Mouse (Mus musculus): ENCODE results near the gene Ogdh.
"Not testable (repeated sequence)": the region's sequence is repeated elsewhere in the genome, so short reads cannot be mapped to it uniquely, and the experiment has no call there.

Gene Ogdh

DNA sequence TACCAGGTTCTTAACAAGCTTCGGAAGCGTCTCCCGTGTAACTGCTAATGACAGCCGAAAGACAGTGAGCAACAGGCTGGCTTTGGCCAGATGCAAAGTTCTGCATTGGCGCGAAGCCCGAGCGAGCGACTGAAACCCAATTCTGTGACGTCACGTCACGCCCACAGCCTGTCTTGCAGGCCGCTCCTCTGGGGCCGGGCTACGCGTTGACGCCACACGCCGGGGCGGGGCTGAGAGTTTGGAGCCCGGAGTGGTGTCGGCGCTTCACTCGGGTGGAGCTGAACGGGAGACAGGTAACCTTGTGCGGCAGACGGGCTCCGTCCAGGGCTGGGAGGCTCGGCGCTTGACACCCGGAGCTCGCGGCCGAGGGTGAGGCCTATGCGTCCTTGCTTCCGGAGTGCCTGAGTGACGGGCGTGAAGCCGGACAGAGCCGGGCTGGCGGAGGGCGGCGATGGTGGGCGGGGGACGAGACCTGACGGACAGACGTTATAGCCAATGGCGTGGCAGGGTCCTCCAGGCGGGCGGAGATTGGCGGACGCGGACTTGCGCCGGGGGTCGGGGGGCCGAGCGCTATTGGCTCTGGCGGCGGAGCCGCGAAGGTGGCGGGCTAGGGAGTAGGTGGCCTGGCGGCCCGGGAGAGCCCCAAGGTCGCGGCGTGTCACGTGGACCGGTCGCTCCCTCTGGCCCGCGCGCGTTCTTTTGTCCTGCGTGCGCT, at the start of gene Ogdh:
Gene Ogdh (plus strand): TSS at position 233 of the 715 bp plus-strand sequence.
- peak; percentile 94 for DNase-seq (ENCODE audit: low read depth, low spot score)

DNA sequence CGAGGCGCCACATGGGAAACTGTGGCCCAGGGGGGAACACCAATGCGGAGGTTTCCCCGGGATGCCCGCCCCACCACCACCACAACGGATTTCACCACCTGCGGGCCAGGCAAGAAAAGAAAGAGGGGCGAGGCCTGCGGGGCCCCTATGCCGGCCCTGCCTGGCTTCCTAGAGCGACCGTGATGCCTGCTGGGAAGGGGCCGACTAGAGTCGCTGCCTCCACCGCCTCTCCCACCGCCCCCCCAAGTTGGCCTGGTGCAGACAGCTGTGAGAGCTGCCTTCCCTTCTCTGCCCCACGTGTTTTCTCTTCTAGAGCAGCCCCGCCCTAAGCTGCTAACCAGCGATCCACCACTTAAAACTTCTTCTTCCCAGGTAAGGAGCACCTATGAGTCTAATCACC, 46.7 kb upstream of the Ogdh start:
- DNase-seq (ENCODE audit: low read depth, low spot score): no peak

DNA sequence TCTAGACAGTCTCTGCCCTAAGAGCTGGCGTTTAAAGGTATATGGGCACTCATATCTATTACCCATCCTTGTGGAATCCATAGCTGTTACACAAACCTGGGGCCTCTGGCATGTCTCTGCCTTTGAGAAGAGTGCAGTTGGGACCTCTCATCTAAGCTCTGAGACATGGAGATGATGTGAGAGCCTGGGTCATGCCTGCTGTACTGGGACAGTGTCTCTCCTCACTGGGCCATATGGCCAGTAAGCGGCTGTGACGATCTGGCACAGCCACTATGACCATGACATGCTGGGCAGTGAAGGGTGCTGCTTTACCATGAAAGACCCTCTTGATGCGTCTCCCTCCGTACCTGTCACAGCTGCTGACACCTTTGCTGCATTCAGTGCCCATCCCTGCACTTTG, 39.2 kb upstream of the Ogdh start:
- no peak for DNase-seq (ENCODE audit: low read depth, low spot score)

GRCm38 (mm10) chr11:6252824-6253223, 38.6 kb upstream of the Ogdh start:
- no peak for DNase-seq (ENCODE audit: low read depth, low spot score)

DNA sequence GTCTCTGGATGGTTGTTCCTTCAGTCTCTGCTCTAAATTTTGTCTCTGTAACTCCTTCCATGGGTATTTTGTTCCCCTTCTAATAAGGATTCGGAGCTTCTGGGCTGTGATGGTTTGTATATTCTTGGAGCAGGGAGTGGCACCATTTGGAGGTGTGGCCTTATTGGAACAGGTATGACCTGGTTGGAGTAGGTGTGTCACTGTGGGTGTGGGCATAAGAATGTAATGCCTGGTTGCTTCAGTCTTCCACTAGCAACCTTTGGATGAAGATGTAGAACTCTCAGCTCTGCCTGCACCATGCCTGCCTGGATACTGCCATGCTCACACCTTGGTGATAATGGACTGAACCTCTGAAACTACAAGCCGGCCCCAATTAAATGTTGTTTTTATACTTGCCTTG, 36.8 kb upstream of the Ogdh start:
- DNase-seq (ENCODE audit: low read depth, low spot score): not testable (repeated sequence)

DNA sequence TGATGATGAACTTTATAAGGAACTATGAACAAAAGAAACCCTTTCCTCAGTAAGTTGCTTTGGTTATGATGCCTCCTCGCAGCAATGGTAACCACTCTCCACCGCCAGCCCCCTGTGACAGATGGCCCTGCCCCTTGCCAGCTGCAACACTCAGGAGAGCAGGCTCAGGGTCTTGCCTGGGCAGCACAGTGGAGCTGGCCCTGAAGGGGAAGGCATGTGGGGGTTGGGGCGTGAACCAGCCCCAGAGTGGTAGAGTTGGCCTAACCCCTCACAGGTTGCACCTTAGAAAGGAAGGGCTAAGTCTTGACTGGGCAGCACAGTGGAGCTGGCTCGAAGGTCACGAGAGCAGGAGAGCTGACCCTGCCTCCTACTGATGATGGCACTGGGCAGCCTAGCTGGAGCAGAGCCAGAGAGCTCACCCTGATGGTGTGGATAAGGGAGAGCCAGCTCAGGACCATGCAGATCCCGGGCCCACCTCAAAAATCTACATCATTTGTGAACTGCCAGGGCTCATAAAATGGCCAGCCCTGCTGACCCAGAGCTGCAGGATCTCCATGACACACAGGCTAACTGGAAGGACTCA, 34.9 kb upstream of the Ogdh start:
- no peak for DNase-seq (ENCODE audit: low read depth, low spot score)

DNA sequence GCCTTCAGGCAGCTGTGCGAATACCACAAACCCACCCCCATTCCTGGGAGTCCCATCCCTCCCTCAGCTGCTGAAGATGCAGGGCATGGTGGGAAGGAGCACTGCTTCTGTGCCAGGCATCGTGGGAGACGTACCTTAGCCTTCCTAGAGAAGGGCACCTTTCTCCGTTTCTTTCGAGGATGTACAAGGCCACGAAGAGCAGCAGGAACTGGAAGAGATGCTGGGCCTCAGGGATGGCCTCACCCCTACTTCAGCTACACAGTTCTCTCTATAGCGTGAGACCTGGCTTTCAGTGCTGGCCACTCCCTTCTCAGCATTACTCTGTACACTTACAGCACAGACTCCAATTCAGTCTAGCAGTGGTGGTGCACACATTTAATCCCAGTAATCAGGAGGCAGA, 32.0 kb upstream of the Ogdh start:
- no peak for DNase-seq (ENCODE audit: low read depth, low spot score)

- no peak for DNase-seq (ENCODE audit: low read depth, low spot score)
Observed at GRCm38 (mm10) chr11:6261434-6262082, 29.9 kb upstream of the Ogdh start.

DNA sequence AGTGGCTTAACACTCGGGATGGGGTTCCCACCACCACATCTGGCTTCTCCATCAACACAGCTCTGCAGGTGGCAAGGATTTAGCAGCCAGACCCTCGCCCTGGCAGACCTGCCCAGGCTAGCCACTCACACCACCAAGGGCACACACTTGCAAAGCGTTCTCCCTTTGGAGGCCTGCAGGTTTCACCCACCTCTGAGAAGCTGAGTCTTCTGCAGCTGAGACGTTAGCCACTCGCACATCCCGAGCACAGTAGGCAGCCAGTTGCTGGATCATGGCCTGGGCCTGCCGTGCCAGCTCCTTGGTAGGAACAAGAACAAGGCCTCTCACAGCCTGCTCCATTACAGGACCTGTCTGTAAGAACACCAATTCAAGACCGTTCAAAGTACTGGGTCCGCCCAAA, 24.8 kb upstream of the Ogdh start:
- no peak for DNase-seq (ENCODE audit: low read depth, low spot score)

- DNase-seq (ENCODE audit: low read depth, low spot score): peak; percentile 91
Observed at GRCm38 (mm10) chr11:6267320-6268254, 23.8 kb upstream of the Ogdh start, which contains the start of gene Ddx56. TSS of gene Ddx56 (minus strand) at chr11:6267772.

DNA sequence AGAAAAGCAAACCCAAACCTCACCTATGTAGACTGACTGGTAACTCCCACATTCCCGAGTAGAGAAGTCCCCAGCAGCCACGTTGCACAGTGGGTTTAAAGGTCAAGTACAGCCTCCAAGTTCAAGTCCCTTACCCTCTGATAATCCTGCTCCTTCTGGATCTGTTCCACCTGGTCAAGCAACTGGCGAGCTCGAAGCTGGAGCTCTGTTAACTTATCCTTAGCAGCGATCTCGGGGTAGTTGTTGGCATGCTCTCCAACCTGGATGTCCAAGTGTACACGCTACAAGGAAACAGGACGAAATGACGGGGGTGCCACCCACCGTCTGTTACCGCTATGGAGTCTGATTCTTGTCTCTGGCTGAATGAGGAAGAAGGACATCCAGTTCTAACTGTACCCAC, 17.8 kb upstream of the Ogdh start:
- DNase-seq (ENCODE audit: low read depth, low spot score): no peak

GRCm38 (mm10) chr11:6274387-6275093, 16.9 kb upstream of the Ogdh start, which contains the start of gene Tmed4:
TSS of gene Tmed4 (minus strand) at chr11:6274870.
- peak; percentile 93 for DNase-seq (ENCODE audit: low read depth, low spot score)

- no peak for DNase-seq (ENCODE audit: low read depth, low spot score)
Observed at GRCm38 (mm10) chr11:6275094-6275484, 16.3 kb upstream of the Ogdh start.

DNA sequence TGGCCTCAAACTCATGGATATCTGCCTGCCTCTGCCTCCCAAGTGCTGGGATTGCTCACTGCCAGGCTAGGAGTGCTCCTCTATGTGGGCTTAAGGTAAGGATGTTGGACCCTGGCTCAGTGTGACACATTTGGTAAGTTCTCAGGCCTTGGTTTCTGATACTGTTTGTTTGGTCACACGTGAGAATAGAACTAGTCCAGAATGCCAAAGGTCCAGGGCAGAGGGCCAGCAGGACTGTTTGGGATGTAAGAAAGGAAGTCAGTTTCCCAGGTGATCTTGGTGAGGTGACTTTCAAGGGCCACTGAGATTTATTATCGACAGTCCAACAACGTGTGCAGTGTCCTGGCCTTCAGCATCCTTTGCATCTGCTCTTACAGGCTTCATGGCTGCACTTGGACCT, 15.0 kb upstream of the Ogdh start:
- no peak for DNase-seq (ENCODE audit: low read depth, low spot score)

DNA sequence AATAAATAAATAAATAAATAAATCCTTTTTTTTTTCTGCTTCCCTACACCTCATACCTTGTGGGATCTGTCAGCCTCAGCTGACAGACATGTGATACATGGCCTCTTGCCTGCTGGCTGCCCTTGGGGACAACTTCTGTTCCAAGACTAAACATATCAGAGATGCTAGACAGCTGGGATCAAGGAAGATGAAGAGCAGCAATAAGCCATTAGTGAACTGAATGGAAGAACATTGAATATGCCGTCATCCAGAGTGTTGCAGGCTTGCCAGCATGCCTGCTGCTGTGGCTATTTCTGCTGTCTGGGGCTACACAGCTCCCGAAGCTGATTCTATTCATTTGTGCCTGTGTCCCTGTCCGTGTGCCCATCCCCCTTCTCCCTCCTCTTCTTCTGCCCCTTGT, 8.5 kb upstream of the Ogdh start:
- no peak for DNase-seq (ENCODE audit: low read depth, low spot score)

- no peak for DNase-seq (ENCODE audit: low read depth, low spot score)
Observed at GRCm38 (mm10) chr11:6290138-6290537, 1.3 kb upstream of the Ogdh start.

- DNase-seq (ENCODE audit: low read depth, low spot score): no peak
Observed at GRCm38 (mm10) chr11:6290883-6291282, 550 bp upstream of the Ogdh start.

DNA sequence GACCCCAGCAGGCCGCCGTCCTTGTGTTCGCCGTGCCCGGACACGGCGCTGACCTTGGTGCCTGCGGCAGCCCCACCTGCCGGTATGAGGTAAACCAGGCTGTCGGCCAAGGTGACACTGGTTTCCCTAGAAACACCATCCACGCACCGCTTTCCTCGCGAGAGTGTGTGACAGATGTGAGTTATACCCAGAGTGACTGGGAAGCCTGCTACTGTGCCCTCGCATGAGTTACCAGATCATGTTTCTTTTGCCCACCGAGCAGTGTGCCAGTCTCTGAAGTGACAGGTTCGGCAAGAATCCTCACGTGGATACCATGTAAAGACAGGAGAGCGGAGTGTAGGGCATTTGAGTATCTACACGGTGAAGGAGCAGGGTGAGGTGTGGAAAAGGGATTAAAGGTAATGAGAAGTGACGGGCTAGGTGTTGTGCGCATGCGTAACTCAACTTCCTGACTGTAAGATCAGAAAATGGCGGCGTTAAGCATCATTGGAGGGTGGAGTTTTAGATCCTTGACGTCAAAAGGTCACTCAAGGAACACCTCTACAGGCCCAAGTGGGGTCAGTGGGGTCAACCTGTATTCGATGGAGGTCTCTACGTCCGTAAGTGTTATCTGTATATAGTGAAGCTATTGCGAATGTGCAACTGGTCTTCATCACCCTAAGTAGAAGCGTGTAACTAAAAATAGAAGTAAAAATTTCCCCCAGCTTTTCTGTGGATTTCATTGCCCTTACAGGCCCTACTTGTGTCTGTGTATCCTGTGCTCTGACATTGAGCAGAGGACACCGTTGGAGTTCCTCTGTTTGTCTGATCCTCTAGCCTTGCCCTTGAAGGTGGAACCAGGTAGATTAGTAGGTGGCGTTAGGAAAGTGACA, 919 bp downstream of the Ogdh start:
- DNase-seq (ENCODE audit: low read depth, low spot score): peak; percentile 88

DNA sequence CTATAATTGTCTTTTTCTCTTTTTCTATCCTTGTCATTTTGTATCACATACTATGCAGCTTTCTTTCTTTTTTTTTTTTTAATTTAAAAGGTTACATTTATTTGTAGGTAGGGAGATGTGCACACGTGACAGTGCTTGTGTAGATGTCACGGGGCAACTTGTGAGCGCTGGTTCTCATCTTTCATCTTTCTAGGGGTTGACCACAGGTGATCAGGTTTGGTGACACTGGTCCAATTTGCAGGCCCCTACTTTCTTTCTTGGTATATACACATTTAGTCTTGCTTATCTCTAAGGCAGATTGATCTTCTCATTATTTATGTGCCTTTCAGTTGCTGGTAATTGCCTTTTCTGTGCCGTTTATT, 1.5 kb downstream of the Ogdh start:
- no peak for DNase-seq (ENCODE audit: low read depth, low spot score)

- no peak for DNase-seq (ENCODE audit: low read depth, low spot score)
Observed at GRCm38 (mm10) chr11:6293601-6294000, 2.2 kb downstream of the Ogdh start.
